Mouse (Mus musculus) cortical plate, adult 2 months (tissue): ENCODE data around the gene Plin1.

Experiments
- CTCF ChIP-seq: fragments of 200-500 bp; IDR thresholded peaks from 2 replicates; pipeline ENCODE4 v1.5.1; 2011; ENCODE audit warnings: mild to moderate bottlenecking, control low read depth, low read length; ENCODE audit not compliant: insufficient read depth; ENCODE audit errors: extremely low read depth
- POLR2A ChIP-seq: fragments of 200-500 bp; IDR thresholded peaks from 2 replicates; pipeline ENCODE4 v1.6.1; 2011; ENCODE audit warnings: mild to moderate bottlenecking, low read length, control low read depth; ENCODE audit not compliant: insufficient read depth; ENCODE audit errors: extremely low read depth

- no peak for TF ChIP-seq POLR2A
- no peak for TF ChIP-seq CTCF
These were observed 28.6 kb upstream of the Plin1 start for GRCm38 (mm10) chr7:79761124-79761876.
